Mouse (Mus musculus) CH12.LX (cell line): Measurements from ENCODE around the gene Glis3. TPM values are rescaled to one million over a fixed set of nuclear protein-coding genes. Genes with fewer than 3 reads are reported as not detected.

Source experiments
- DNase-seq: peaks from one replicate; pipeline ENCODE4 v3.0.0-alpha.2; 2013; ENCODE audit errors: extremely low read depth
- H3K27ac ChIP-seq: 2 replicates; pipeline ENCODE4 v1.5.1; 2012; ENCODE audit warnings: low read depth, mild to moderate bottlenecking, control low read depth, moderate library complexity; ENCODE audit not compliant: insufficient read depth
- H3K27me3 ChIP-seq: replicated peaks from 2 replicates; pipeline ENCODE3; 2012; ENCODE audit warnings: inconsistent platforms
- H3K36me3 ChIP-seq, 2 experiments: replicated peaks in 1 of 2; 2 replicates each; pipeline versions ENCODE3 to v1.6.1; 2012; ENCODE audit warnings: inconsistent platforms in 1 of 2, low read length in 1 of 2, mild to moderate bottlenecking in 1 of 2, mixed read lengths in 1 of 2, moderate library complexity in 1 of 2; ENCODE audit not compliant: control insufficient read depth in 1 of 2, insufficient read depth in 1 of 2
- H3K4me1 ChIP-seq, 2 experiments: 2 replicates each; pipeline ENCODE4 v1.6.1; 2012; ENCODE audit warnings: inconsistent platforms in 1 of 2, moderate library complexity in 1 of 2; ENCODE audit not compliant: insufficient read depth in 2 of 2, control insufficient read depth in 1 of 2
- H3K4me2 ChIP-seq: 2 replicates; pipeline ENCODE4 v1.6.1; 2012; ENCODE audit warnings: low read depth, mild to moderate bottlenecking, control low read depth; ENCODE audit not compliant: poor library complexity, insufficient read depth, severe bottlenecking
- H3K4me3 ChIP-seq, 3 experiments: fragments of 150-350 bp in 1 of 3; sonication (generic) in 1 of 3; replicated peaks in 1 of 3; 2 replicates each; pipeline versions ENCODE3 to v1.5.1; 2011 to 2012; ENCODE audit warnings: low read depth in 2 of 3, low read length in 2 of 3, mild to moderate bottlenecking in 2 of 3, moderate library complexity in 2 of 3, control low read depth in 1 of 3, improper control_type of control experiment in 1 of 3, inconsistent platforms in 1 of 3, mixed read lengths in 1 of 3; ENCODE audit not compliant: poor library complexity in 1 of 3
- H3K79me2 ChIP-seq: replicated peaks from 2 replicates; pipeline ENCODE4 v1.6.1; 2012; ENCODE audit warnings: mild to moderate bottlenecking, moderate library complexity; ENCODE audit not compliant: control insufficient read depth, poor library complexity, insufficient read depth, severe bottlenecking; ENCODE audit errors: extremely low read depth
- H3K9ac ChIP-seq: 2 replicates; pipeline ENCODE4 v1.6.1; 2012; ENCODE audit warnings: low read depth, mild to moderate bottlenecking, control low read depth, moderate library complexity; ENCODE audit not compliant: insufficient read depth
- H3K9me3 ChIP-seq: replicated peaks from 2 replicates; pipeline ENCODE3; 2012; ENCODE audit warnings: low read length, inconsistent platforms, mixed read lengths
- BHLHE40 ChIP-seq: IDR thresholded peaks from 2 replicates; pipeline ENCODE4 v1.6.1; 2011; ENCODE audit warnings: mild to moderate bottlenecking, low read depth, low read length, improper control_type of control experiment
- CHD2 ChIP-seq: IDR thresholded peaks from 2 replicates; pipeline ENCODE4 v1.6.1; 2011; ENCODE audit warnings: low read length, improper control_type of control experiment
- CTCF ChIP-seq, 2 experiments: IDR thresholded peaks in 1 of 2; conservative IDR thresholded peaks in 1 of 2; 2 replicates each; pipeline ENCODE4 v1.5.1; 2011 to 2012; ENCODE audit warnings: low read depth in 2 of 2, low read length in 2 of 2, improper control_type of control experiment in 1 of 2, inconsistent platforms in 1 of 2, mild to moderate bottlenecking in 1 of 2, moderate library complexity in 1 of 2
- IRF4 ChIP-seq: IDR thresholded peaks from 2 replicates; pipeline ENCODE4 v1.6.1; 2014; ENCODE audit warnings: low read depth, mild to moderate bottlenecking, inconsistent platforms, low read length, improper control_type of control experiment
- JUN ChIP-seq: IDR thresholded peaks from 2 replicates; pipeline ENCODE4 v1.6.1; 2011; ENCODE audit warnings: low read depth, mild to moderate bottlenecking, low read length, improper control_type of control experiment, moderate library complexity; ENCODE audit not compliant: insufficient read depth
- MAFK ChIP-seq: IDR thresholded peaks from 2 replicates; pipeline ENCODE4 v1.6.1; 2011; ENCODE audit warnings: low read length, improper control_type of control experiment; ENCODE audit not compliant: insufficient replicate concordance
- MAZ ChIP-seq: IDR thresholded peaks from 2 replicates; pipeline ENCODE4 v1.6.1; 2012; ENCODE audit warnings: low read depth, mild to moderate bottlenecking, inconsistent platforms, low read length, improper control_type of control experiment, moderate library complexity
- MXI1 ChIP-seq: IDR thresholded peaks from 2 replicates; pipeline ENCODE4 v1.6.1; 2011; ENCODE audit warnings: mild to moderate bottlenecking, low read depth, low read length, improper control_type of control experiment
- MYC ChIP-seq: IDR thresholded peaks from 2 replicates; pipeline ENCODE4 v1.6.1; 2011; ENCODE audit warnings: low read depth, mild to moderate bottlenecking, improper control_type of control experiment, low read length
- NRF1 ChIP-seq: IDR thresholded peaks from 2 replicates; pipeline ENCODE4 v1.6.1; 2014; ENCODE audit warnings: low read depth, mild to moderate bottlenecking, inconsistent platforms, low read length, improper control_type of control experiment, moderate library complexity
- PAX5 ChIP-seq: IDR thresholded peaks from 2 replicates; pipeline ENCODE4 v1.6.1; 2012; ENCODE audit warnings: low read length, inconsistent platforms, mixed read lengths
- POLR2A ChIP-seq: IDR thresholded peaks from 2 replicates; pipeline ENCODE4 v1.6.1; 2011; ENCODE audit warnings: low read depth, mild to moderate bottlenecking, improper control_type of control experiment, low read length
- POLR2AphosphoS2 ChIP-seq: IDR thresholded peaks from 2 replicates; pipeline ENCODE4 v1.6.1; 2011; ENCODE audit warnings: low read depth, low read length, improper control_type of control experiment
- SIN3A ChIP-seq: IDR thresholded peaks from 2 replicates; pipeline ENCODE4 v1.6.1; 2012; ENCODE audit warnings: low read length, improper control_type of control experiment, inconsistent platforms
- SMC3 ChIP-seq: IDR thresholded peaks from 2 replicates; pipeline ENCODE4 v1.6.1; 2011; ENCODE audit warnings: low read depth, low read length, improper control_type of control experiment
- TBP ChIP-seq: conservative IDR thresholded peaks from 2 replicates; pipeline ENCODE4 v1.6.1; 2011; ENCODE audit warnings: low read depth, low read length, improper control_type of control experiment
- TCF12 ChIP-seq: IDR thresholded peaks from 2 replicates; pipeline ENCODE4 v1.6.1; 2014; ENCODE audit warnings: low read depth, mild to moderate bottlenecking, inconsistent platforms, low read length, improper control_type of control experiment
- UBTF ChIP-seq: IDR thresholded peaks from 2 replicates; pipeline ENCODE4 v1.6.1; 2012; ENCODE audit warnings: low read depth, mild to moderate bottlenecking, inconsistent platforms, low read length, improper control_type of control experiment, moderate library complexity
- USF2 ChIP-seq: conservative IDR thresholded peaks from 2 replicates; pipeline ENCODE4 v1.6.1; 2011; ENCODE audit warnings: low read depth, low read length, improper control_type of control experiment
- ZC3H11A ChIP-seq: IDR thresholded peaks from 2 replicates; pipeline ENCODE4 v1.6.1; 2012; ENCODE audit warnings: low read depth, mild to moderate bottlenecking, inconsistent platforms, low read length, improper control_type of control experiment
- ZMIZ1 ChIP-seq: IDR thresholded peaks from 2 replicates; pipeline ENCODE4 v1.6.1; 2012; ENCODE audit warnings: low read depth, mild to moderate bottlenecking, inconsistent platforms, low read length, improper control_type of control experiment
- ZNF384 ChIP-seq: IDR thresholded peaks from 2 replicates; pipeline ENCODE4 v1.6.1; 2012; ENCODE audit warnings: low read depth, low read length, improper control_type of control experiment, inconsistent platforms
- dilution Hi-C: fragments of 300-500 bp; cut with MboI; formaldehyde crosslinking; loops from 2 replicates; pipeline ENCODE4 v1.14.3; 2020; ENCODE audit warnings: low sequenced_read_pairs; ENCODE audit not compliant: extremely low pct_unique_long_range_greater_than_20kb, extremely low pct_ligation_motif_present
- in situ Hi-C: fragments of 300-500 bp; cut with MboI; formaldehyde crosslinking; loops from 3 replicates; pipeline ENCODE4 v1.14.3; 2019; ENCODE audit warnings: low sequenced_read_pairs, low pct_ligation_motif_present, low pct_unique_long_range_greater_than_20kb, mixed read lengths
- polyA plus RNA-seq: library from polyadenylated mRNA; unstranded; fragments of >175 nt; gene quantifications from 2 replicates; pipeline ENCODE4 v1.2.1, GENCODE M21; 2012; ENCODE audit warnings: low read depth; ENCODE audit not compliant: insufficient read length
- total RNA-seq, 2 experiments: library from RNA; depleted of rRNA; stranded (reverse); fragments of 300-350 nt in 1 of 2; fragments of >200 nt in 1 of 2; gene quantifications; 2 replicates each; pipeline ENCODE4 v1.2.3; 2012 to 2014

The Glis3 gene
- total and polyA plus RNA-seq, 3 experiments, result not detected

GRCm38 (mm10) chr19:28678646-28679270 is 1.1 kb downstream of the Glis3 start:
- Histone ChIP-seq H3K4me2 (no peak overlapping the region), H3K27me3 (no peaks in the 10 kb centered on the region), H3K4me1 (no peaks in the 10 kb centered on the region), H3K79me2 (no peaks in the 10 kb centered on the region), H3K27ac (no peak overlapping the region), H3K9me3 (peaks cover 3% of the 10 kb centered on the region), H3K4me3 (no peak overlapping the region), H3K9ac (no peak overlapping the region), H3K36me3 (no peaks in the 10 kb centered on the region)
- dilution Hi-C loops, result no loop called here
- in situ Hi-C loops, result no loop called here
- TF ChIP-seq CTCF (conservative IDR thresholded peaks at IDR 0.05 in 1 of 2, IDR thresholded peaks at IDR 0.05 in 1 of 2; ENCODE audit: low read depth in 2 of 2, low read length in 2 of 2) (no peak), NRF1 (no peak), MYC (no peak), ZMIZ1 (no peak), MAFK (no peak), POLR2AphosphoS2 (no peak), ZC3H11A (no peak), IRF4 (no peak), UBTF (no peak), SIN3A (no peak), POLR2A (no peak), PAX5 (no peak), SMC3 (no peak), MAZ (no peak)
- DNase-seq, result no peak

GRCm38 (mm10) chr19:28677728-28678438 is 2.0 kb downstream of the Glis3 start:
- H3K4me2 ChIP-seq, result no peak overlapping the region
- no peak for DNase-seq
- H3K27me3 ChIP-seq, result no peaks in the 10 kb centered on the region
- no peak overlapping the region for H3K9ac ChIP-seq
- in situ Hi-C loops, result no loop called here
- dilution Hi-C loops, result no loop called here
- H3K79me2 ChIP-seq, result no peaks in the 10 kb centered on the region
- H3K27ac ChIP-seq, result no peak overlapping the region
- no peaks in the 10 kb centered on the region for H3K36me3 ChIP-seq
- no peaks in the 10 kb centered on the region for H3K4me1 ChIP-seq
- no peak for TF ChIP-seq TCF12
- no peak for TF ChIP-seq ZNF384
- TF ChIP-seq MXI1, result no peak
- no peak for TF ChIP-seq PAX5
- TF ChIP-seq JUN, result no peak
- no peak for TF ChIP-seq TBP
- no peak for TF ChIP-seq MYC
- TF ChIP-seq BHLHE40, result no peak
- TF ChIP-seq USF2, result no peak
- TF ChIP-seq CHD2, result no peak
- H3K4me3 ChIP-seq, result no peak overlapping the region
- peaks cover 3% of the 10 kb centered on the region for H3K9me3 ChIP-seq
